Mouse (Mus musculus) hindbrain, postnatal 0 days (tissue): ENCODE data around the gene Mark2. TPM values are rescaled to one million over a fixed set of nuclear protein-coding genes. Genes with fewer than 3 reads are reported as not detected.

Experiments used
- ATAC-seq: fragments of 200-750 bp; cut with Nextera tagmentation; 2 replicates; pipeline ENCODE4 v1.8.0; 2017; ENCODE audit warnings: mild to moderate bottlenecking, moderate TSS enrichment, moderate library complexity
- DNase-seq: peaks from one replicate; pipeline ENCODE4 v3.0.0-alpha.2; 2015; ENCODE audit warnings: low spot score
- H3K27ac ChIP-seq: fragments of 300-500 bp; sonication (generic); 2 replicates; pipeline ENCODE4 v1.5.1; 2014; ENCODE audit warnings: mild to moderate bottlenecking
- H3K27me3 ChIP-seq: fragments of 300-500 bp; sonication (generic); 2 replicates; pipeline ENCODE4 v1.6.1; 2014; ENCODE audit warnings: low read length, mixed read lengths; ENCODE audit not compliant: insufficient read depth
- H3K36me3 ChIP-seq: fragments of 300-500 bp; sonication (generic); 2 replicates; pipeline ENCODE4 v1.6.1; 2014; ENCODE audit warnings: low read length, mixed read lengths; ENCODE audit not compliant: insufficient read depth
- H3K4me1 ChIP-seq: fragments of 300-500 bp; sonication (generic); 2 replicates; pipeline ENCODE4 v1.6.1; 2014; ENCODE audit warnings: antibody characterized with exemption, low read length, mixed read lengths; ENCODE audit not compliant: insufficient read depth
- H3K4me2 ChIP-seq: fragments of 300-500 bp; sonication (generic); 2 replicates; pipeline ENCODE4 v1.6.1; 2014; ENCODE audit warnings: low read depth, mild to moderate bottlenecking, low read length, moderate library complexity, mixed read lengths
- H3K4me3 ChIP-seq: fragments of 300-500 bp; sonication (generic); 2 replicates; pipeline ENCODE4 v1.5.1; 2014; ENCODE audit warnings: low read length
- H3K9ac ChIP-seq: fragments of 300-500 bp; sonication (generic); replicated peaks from 2 replicates; pipeline ENCODE4 v1.6.1; 2014; ENCODE audit warnings: mild to moderate bottlenecking, low read length, moderate library complexity, mixed read lengths
- H3K9me3 ChIP-seq: fragments of 300-500 bp; sonication (generic); 2 replicates; pipeline ENCODE4 v1.6.1; 2016; ENCODE audit warnings: low read length, mixed read lengths
- CTCF ChIP-seq: IDR thresholded peaks from 2 replicates; pipeline ENCODE4 v1.5.1; 2016; ENCODE audit warnings: antibody characterized with exemption, control low read depth, low read depth
- WGBS: fragments of 180-500 bp; shearing (Covaris S2); extraction: QIAGEN DNeasy Blood & Tissue Kit; methylation state at CpG from one replicate; pipeline ENCODE4 v1.1.7; 2014; 5-methylcytosine and 5-hydroxymethylcytosine counted together
- polyA plus RNA-seq: library from polyadenylated mRNA; unstranded; fragments of >200 nt; fragmentation: Nextera tagmentation; extraction: Ambion mirVana; gene quantifications from 2 replicates; pipeline ENCODE4 v1.2.1, GENCODE M21; 2015
- total RNA-seq: library from RNA; depleted of rRNA; stranded (reverse); fragments of >200 nt; gene quantifications from 2 replicates; pipeline ENCODE4 v1.2.3, GENCODE M21; 2014

Gene Mark2
- total and polyA plus RNA-seq, 2 experiments from 2014 or later, result 31.4 to 39.9 TPM

DNA sequence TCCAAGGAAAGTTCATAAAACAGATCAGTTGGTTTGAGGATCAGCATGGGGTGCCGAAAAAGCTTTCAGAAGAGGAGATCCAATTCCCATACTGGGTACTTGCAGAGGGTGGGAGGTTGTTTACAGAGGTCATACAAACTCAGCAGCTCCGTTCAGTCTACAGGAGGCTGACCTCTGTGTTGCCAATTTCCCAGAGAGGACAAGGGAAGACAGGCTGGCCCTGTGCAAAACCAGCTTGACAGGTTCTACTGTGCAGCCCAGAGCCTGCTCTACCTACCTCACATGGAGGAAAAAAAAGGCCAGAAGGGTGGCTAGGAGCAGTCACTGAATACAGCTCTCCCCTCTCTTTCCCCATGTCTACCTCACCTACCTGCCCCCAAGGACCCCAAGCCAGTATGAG, 7.6 kb downstream of the Mark2 start:
- DNase-seq (no peak), ATAC-seq (no peak)
- Histone ChIP-seq H3K27me3 (no peaks in the 10 kb centered on the region), H3K9me3 (no peaks in the 10 kb centered on the region), H3K4me2 (no peak overlapping the region), H3K4me3 (no peak overlapping the region), H3K27ac (no peak overlapping the region), H3K4me1 (peaks cover 16% of the 10 kb centered on the region), H3K9ac (no peak overlapping the region), H3K36me3 (no peaks in the 10 kb centered on the region)
- TF ChIP-seq CTCF, result no peak
- 79% methylated on average over 2 of the region's 2 CpGs for WGBS

DNA sequence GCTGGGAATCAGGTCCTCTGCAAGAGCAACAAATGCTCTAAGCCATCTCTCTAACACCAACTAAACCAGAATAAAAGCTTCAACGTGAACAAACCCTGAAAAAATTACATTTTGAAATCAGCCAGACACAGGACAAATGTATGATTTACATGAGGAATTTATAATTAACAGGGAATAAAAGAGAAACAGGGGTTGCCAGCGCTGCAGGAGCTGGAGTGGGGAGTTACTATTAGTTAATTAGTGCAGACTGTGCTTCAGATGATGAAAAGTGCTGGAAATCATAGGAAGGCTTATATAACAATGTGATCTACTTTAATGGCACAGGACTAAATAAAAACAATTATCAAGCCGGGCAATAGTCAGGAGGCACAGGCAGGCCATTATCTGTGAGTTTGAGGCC, 20.3 kb downstream of the Mark2 start:
- H3K27ac ChIP-seq, result no peak overlapping the region
- H3K9ac ChIP-seq, result no peak overlapping the region
- 73% methylated on average over 3 of the region's 3 CpGs for WGBS
- no peaks in the 10 kb centered on the region for H3K9me3 ChIP-seq
- H3K4me2 ChIP-seq, result no peak overlapping the region
- no peak overlapping the region for H3K4me3 ChIP-seq
- ATAC-seq (no peak), DNase-seq (no peak)
- no peaks in the 10 kb centered on the region for H3K27me3 ChIP-seq
- no peak for TF ChIP-seq CTCF
- H3K4me1 ChIP-seq, result no peaks in the 10 kb centered on the region
- no peaks in the 10 kb centered on the region for H3K36me3 ChIP-seq

DNA sequence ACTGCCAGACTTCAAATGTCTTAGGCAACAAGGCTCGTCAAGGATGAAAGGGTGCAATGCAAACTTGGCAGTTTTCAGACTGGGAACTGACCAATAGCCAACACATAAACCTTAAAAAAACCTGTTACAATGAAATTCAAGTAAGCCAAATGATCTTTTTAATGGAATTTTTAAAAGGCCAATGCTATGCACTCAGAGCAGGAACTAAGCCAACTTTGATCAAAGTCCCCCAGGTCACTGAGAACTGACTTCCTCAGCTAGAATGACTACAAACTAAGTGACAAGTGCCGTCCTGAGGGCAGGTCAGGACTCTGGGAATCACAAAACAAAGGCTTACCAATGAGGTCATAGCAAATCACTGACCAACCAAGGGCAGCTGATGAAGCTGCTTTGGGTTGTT, 21.5 kb downstream of the Mark2 start:
- Histone ChIP-seq H3K4me2 (no peak overlapping the region), H3K4me1 (0 out of 2 replicates have a peak, but pooled peaks cover 2% of the 10 kb centered on the region), H3K4me3 (no peak overlapping the region), H3K27me3 (no peaks in the 10 kb centered on the region), H3K9me3 (no peaks in the 10 kb centered on the region), H3K36me3 (no peaks in the 10 kb centered on the region), H3K27ac (no peak overlapping the region), H3K9ac (no peak overlapping the region)
- WGBS, result 58% methylated on average over 2 of the region's 2 CpGs
- DNase-seq, result no peak
- ATAC-seq, result no peak
- no peak for TF ChIP-seq CTCF

DNA sequence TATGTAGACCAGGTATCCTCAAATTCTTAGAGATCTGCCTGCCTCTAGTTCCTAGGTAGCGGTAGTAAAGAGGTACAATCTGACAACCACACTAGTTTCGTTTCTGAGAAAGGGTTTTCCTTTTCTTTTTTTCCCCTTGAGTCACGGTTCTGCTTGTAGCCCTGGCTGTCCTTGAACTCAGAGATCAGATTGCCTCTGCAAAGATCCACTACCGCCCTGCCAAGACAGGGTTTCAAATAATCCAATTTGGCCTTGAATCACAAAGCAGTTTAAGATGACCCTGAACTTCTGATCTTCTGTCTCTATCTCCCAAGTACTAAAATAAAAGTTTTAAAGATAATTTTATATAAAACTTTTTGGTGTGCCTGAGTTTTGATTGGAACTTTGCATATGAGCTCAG, 23.9 kb downstream of the Mark2 start:
- no peaks in the 10 kb centered on the region for H3K36me3 ChIP-seq
- ATAC-seq (no peak), DNase-seq (no peak)
- no peak for TF ChIP-seq CTCF
- H3K4me1 ChIP-seq, result 0 out of 2 replicates have a peak, but pooled peaks cover 2% of the 10 kb centered on the region
- H3K9me3 ChIP-seq, result no peaks in the 10 kb centered on the region
- H3K9ac ChIP-seq, result no peak overlapping the region
- no peak overlapping the region for H3K4me3 ChIP-seq
- no peak overlapping the region for H3K4me2 ChIP-seq
- H3K27ac ChIP-seq, result no peak overlapping the region
- H3K27me3 ChIP-seq, result no peaks in the 10 kb centered on the region
- 84% methylated on average over 4 of the region's 4 CpGs for WGBS

DNA sequence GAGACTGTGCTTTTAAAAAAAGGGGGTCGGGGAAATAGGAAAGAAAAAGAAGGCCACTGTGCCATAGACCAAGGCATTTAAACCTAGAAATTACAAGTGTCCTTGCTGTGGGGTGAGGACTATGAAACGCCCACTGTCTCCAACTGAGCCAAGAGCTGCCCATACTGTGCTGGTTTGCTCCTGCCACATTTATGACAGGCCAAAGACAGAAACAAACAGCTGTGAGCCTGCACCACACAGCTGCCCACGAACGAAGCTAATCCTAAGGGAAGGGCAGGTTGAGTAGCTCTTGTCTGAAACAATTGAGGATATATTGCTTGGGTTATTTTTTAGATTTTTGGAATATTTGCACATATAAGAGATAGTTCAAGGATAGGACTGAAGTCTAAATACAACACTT, 24.8 kb downstream of the Mark2 start:
- DNase-seq (no peak), ATAC-seq (no peak)
- Histone ChIP-seq H3K4me1 (peaks cover 6% of the 10 kb centered on the region; the same call in 1 of the 2 replicates), H3K36me3 (no peaks in the 10 kb centered on the region), H3K9me3 (no peaks in the 10 kb centered on the region), H3K4me3 (no peak overlapping the region), H3K9ac (no peak overlapping the region), H3K4me2 (no peak overlapping the region), H3K27me3 (no peaks in the 10 kb centered on the region), H3K27ac (no peak overlapping the region)
- no peak for TF ChIP-seq CTCF
- WGBS, result 71% methylated on average over 4 of the region's 4 CpGs

DNA sequence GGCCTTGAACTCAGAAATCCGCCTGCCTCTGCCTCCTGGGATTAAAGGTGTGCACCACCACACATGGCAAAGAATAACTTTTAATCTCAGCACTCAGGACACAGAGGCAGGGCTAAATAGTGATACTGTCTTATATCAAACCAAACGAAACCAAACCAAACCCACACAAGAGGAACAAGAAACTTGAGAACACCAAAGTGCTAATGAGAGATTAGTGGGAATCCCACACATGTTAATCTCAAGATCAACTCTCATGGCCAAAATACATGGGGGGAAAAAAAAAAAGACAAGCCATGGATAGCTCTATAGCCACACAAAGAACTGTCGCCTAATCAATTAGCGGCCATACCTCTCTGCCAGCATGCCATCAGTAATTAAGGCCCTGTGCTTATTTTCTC, 26.1 kb downstream of the Mark2 start:
- H3K4me2 ChIP-seq, result no peak overlapping the region
- H3K9ac ChIP-seq, result no peak overlapping the region
- no peaks in the 10 kb centered on the region for H3K36me3 ChIP-seq
- no peak overlapping the region for H3K4me3 ChIP-seq
- ATAC-seq, result no peak
- no peak for DNase-seq
- no peak for TF ChIP-seq CTCF
- H3K27me3 ChIP-seq, result no peaks in the 10 kb centered on the region
- no peak overlapping the region for H3K27ac ChIP-seq
- H3K9me3 ChIP-seq, result no peaks in the 10 kb centered on the region
- WGBS, result 78% methylated on average over 4 of the region's 4 CpGs
- peaks cover 19% of the 10 kb centered on the region for H3K4me1 ChIP-seq

DNA sequence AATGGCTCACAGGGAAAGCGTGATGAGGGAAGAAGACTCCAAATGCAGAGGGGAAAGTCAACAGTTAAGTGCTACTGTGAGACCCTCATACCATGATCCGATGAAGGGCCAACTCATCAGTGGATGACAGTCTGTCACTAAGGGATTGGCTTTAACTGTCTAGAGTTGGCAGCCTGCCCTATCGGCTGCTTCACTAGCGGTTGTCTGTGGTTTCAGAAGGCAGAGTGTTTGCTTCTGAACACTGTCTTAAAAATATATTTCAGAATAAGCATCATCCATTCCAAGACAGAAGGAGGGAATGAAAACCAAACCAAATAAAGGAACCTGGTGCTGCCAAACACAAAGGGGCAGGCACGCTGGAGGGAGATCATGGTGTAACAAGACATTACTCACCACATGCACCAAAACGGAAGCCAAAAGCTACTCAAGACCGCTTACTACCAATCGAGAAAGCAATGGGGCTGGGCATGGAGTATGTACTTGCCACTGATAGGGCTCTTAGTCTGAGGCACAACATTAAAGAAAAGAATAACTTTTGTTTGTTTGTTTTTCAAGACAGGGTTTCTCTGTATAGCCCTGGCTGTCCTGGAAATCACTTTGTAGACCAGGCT, 26.6 kb downstream of the Mark2 start:
- Histone ChIP-seq H3K9ac (no peak overlapping the region), H3K27me3 (no peaks in the 10 kb centered on the region), H3K27ac (peak overlapping the region; percentile 29; the same call in 1 of the 2 replicates), H3K9me3 (no peaks in the 10 kb centered on the region), H3K4me1 (peaks cover 24% of the 10 kb centered on the region), H3K4me2 (no peak overlapping the region), H3K36me3 (no peaks in the 10 kb centered on the region), H3K4me3 (no peak overlapping the region)
- ATAC-seq, result no peak
- WGBS, result 55% methylated on average over 8 of the region's 8 CpGs
- no peak for TF ChIP-seq CTCF
- DNase-seq, result peak; percentile 65
